Mouse (Mus musculus) E14TG2a.4 (cell line): ENCODE measurements at regions not wholly inside any gene's neighbourhood (a gene's known extent, or its start where the extent isn't known, plus 50 kb on each side); places are given as distances from the start of the nearest gene placed in this dataset.

Experiments used
- CTCF ChIP-seq: conservative IDR thresholded peaks from 2 replicates; pipeline ENCODE4 v1.5.1; 2014; ENCODE audit warnings: low read length
- NANOG ChIP-seq: IDR thresholded peaks from 2 replicates; pipeline ENCODE4 v1.6.1; 2014; ENCODE audit warnings: borderline replicate concordance, low read length, mixed read lengths

GRCm38 (mm10) chr11:55791195-55791865, 183.3 kb upstream of the Glra1 start:
- TF ChIP-seq CTCF (no peak), NANOG (no peak)
